Mouse (Mus musculus): Measurements from ENCODE around the gene Tsc2. TPM values are rescaled to one million over a fixed set of nuclear protein-coding genes. Genes with fewer than 3 reads are reported as not detected.
A peak's percentile ranks its signal among the peaks of the same experiment; 100 is the strongest.

Tsc2 gene
- polyA plus RNA-seq, 1 experiment: 163 TPM

DNA sequence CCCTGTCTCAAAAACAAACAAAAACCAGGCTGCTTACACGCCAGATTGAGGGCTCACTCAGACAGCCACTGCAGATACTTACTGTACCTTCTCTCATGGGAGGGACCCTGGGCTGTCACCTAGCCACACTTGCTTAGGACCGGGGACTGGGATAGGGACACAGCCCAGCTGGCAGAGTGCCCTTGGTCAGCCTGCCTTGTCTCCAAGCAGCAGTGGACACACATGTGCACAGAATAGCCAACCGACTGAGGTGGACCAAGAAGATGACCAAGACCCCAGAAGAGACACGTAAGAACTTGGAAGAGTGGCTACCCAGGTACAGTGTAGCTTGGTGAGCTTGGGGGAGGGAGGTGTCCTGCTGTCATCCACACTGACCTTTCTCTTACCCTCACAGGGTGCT lies 5.8 kb upstream of the Tsc2 start:
- WGBS: 93% methylated on average over 4 of the region's 4 CpGs
- TF ChIP-seq CTCF (IDR thresholded peaks at IDR 0.05; ENCODE audit: borderline replicate concordance, control insufficient read depth, extremely low read depth, insufficient read depth, low read length, poor library complexity) (no peak), POLR2A (IDR thresholded peaks at IDR 0.05; ENCODE audit: control insufficient read depth, extremely low read depth, insufficient read depth, low read length, poor library complexity) (no peak)
- Histone ChIP-seq H3K27ac (ENCODE audit: control insufficient read depth, insufficient read depth, low read length) (no peak overlapping the region), H3K4me1 (replicated peaks; ENCODE audit: control insufficient read depth, insufficient read depth, low read length) (peaks cover 2% of the 10 kb centered on the region; the same call in 1 of the 2 replicates), H3K27me3 (ENCODE audit: control insufficient read depth, insufficient read depth, low read length) (no peaks in the 10 kb centered on the region), H3K36me3 (ENCODE audit: control insufficient read depth, insufficient read depth, low read length) (no peaks in the 10 kb centered on the region), H3K4me3 (ENCODE audit: control insufficient read depth, insufficient read depth, low read length) (no peak overlapping the region)
- DNase-seq: no peak

DNA sequence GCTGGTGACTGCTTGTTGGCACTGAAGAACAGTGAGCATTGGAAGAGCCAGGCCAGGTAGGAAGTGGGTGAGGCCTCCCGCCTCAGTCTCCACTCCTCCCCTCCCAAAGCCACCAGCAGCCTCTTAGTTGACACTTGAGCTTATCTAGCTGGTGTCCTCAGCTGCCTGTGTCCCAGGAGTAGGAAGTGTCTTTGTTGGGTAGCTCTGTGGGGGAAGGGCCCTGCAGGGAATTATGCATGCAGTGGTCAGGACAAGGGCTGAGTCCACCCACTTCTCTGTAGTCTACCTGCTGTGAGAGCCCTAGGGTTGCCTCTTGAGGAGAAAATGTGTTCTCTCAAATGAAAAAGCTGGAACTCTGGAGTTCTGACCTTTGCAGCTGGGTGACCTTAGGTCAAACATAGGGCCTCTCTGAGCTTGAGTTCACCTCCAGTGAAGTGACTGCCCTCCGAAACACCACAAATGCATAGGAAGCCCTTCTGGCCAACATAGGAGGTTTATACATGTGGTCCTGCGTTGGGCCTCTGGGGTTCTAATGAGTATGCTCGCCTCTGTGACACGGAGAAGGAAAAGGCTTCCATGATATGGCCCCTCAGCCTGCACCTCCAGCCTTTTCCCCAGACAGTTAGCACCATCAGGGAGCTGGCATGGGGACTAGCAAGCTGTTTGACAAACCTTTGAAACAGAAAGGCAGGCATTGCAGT lies 4.5 kb upstream of the Tsc2 start:
- 89% methylated on average over 5 of the region's 5 CpGs for WGBS
- no peak overlapping the region for H3K27ac ChIP-seq (ENCODE audit: control insufficient read depth, insufficient read depth, low read length)
- peaks cover 9% of the 10 kb centered on the region for H3K4me1 ChIP-seq (replicated peaks; ENCODE audit: control insufficient read depth, insufficient read depth, low read length)
- H3K36me3 ChIP-seq (ENCODE audit: control insufficient read depth, insufficient read depth, low read length): no peaks in the 10 kb centered on the region
- no peak for DNase-seq
- H3K4me3 ChIP-seq (ENCODE audit: control insufficient read depth, insufficient read depth, low read length): no peak overlapping the region
- no peaks in the 10 kb centered on the region for H3K27me3 ChIP-seq (ENCODE audit: control insufficient read depth, insufficient read depth, low read length)
- TF ChIP-seq CTCF (IDR thresholded peaks at IDR 0.05; ENCODE audit: borderline replicate concordance, control insufficient read depth, extremely low read depth, insufficient read depth, low read length, poor library complexity) (no peak), POLR2A (IDR thresholded peaks at IDR 0.05; ENCODE audit: control insufficient read depth, extremely low read depth, insufficient read depth, low read length, poor library complexity) (no peak)

DNA sequence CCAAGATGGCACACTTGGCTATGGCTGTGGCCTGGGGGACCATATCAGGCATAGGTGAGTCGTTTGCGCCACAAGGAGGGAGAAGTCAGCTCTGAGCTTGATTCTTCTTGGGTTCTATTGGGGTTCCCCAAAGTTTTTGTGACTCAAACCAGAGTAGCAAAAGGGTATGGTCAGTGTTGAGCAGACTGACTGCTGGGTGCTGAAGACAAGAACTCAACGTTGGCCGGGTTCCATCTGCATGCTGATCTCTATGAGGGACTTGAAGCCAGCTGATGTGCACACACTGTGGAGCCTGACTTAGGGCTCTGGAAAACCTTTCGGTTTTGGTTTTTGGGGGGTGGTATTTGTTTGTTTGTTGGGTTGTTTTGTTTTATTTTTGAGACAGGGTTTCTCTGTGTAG lies 3.3 kb upstream of the Tsc2 start:
- H3K36me3 ChIP-seq (ENCODE audit: control insufficient read depth, insufficient read depth, low read length): no peaks in the 10 kb centered on the region
- H3K4me1 ChIP-seq (replicated peaks; ENCODE audit: control insufficient read depth, insufficient read depth, low read length): peaks cover 12% of the 10 kb centered on the region
- TF ChIP-seq POLR2A (IDR thresholded peaks at IDR 0.05; ENCODE audit: control insufficient read depth, extremely low read depth, insufficient read depth, low read length, poor library complexity) (no peak), CTCF (IDR thresholded peaks at IDR 0.05; ENCODE audit: borderline replicate concordance, control insufficient read depth, extremely low read depth, insufficient read depth, low read length, poor library complexity) (no peak)
- 97% methylated on average over 5 of the region's 5 CpGs for WGBS
- H3K27ac ChIP-seq (ENCODE audit: control insufficient read depth, insufficient read depth, low read length): no peak overlapping the region
- no peak for DNase-seq
- H3K4me3 ChIP-seq (ENCODE audit: control insufficient read depth, insufficient read depth, low read length): no peak overlapping the region
- H3K27me3 ChIP-seq (ENCODE audit: control insufficient read depth, insufficient read depth, low read length): no peaks in the 10 kb centered on the region

DNA sequence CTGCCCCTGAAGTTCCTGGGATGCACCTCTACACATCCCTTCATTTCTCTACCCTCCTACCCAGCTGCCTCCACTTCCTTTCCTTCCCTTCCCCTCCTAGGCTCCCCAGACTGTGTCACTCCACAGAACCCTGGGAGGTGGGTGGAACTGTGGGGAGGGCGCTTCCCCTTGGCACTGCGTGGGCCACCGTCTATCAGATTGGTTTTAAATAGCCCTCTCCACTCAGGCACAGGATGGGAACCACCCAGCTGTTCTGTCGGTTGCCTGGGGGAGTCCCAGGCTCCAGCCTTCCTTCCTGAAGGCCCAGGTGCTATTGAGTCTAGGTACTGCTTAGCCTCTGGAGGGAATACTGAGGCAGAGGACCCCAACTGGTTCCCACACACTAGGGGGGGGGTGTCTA lies 2.6 kb upstream of the Tsc2 start:
- no peak overlapping the region for H3K27ac ChIP-seq (ENCODE audit: control insufficient read depth, insufficient read depth, low read length)
- WGBS: 70% methylated on average over 4 of the region's 4 CpGs
- H3K4me3 ChIP-seq (ENCODE audit: control insufficient read depth, insufficient read depth, low read length): no peak overlapping the region
- no peak for DNase-seq
- peaks cover 12% of the 10 kb centered on the region for H3K4me1 ChIP-seq (replicated peaks; ENCODE audit: control insufficient read depth, insufficient read depth, low read length)
- H3K36me3 ChIP-seq (ENCODE audit: control insufficient read depth, insufficient read depth, low read length): no peaks in the 10 kb centered on the region
- H3K27me3 ChIP-seq (ENCODE audit: control insufficient read depth, insufficient read depth, low read length): no peaks in the 10 kb centered on the region
- no peak for TF ChIP-seq CTCF (IDR thresholded peaks at IDR 0.05; ENCODE audit: borderline replicate concordance, control insufficient read depth, extremely low read depth, insufficient read depth, low read length, poor library complexity)
- TF ChIP-seq POLR2A (IDR thresholded peaks at IDR 0.05; ENCODE audit: control insufficient read depth, extremely low read depth, insufficient read depth, low read length, poor library complexity): no peak

DNA sequence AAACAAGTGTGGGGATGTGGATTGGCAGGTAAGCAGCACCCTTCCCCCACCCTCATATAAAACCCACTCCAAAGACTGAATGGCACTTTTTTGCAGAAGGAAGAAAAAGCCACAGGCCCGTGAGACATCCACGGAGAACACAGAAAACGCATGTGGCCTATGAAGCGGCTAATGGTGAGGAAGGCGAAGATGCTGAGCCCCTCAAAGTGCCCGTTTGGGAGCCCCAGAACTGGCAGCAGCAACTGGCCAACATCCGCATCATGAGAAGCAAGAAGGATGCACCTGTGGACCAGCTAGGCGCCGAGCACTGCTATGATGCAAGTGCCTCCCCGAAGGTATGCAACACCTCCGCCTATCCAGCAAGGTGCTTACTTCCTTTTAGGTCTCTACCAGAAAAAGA lies 1.4 kb upstream of the Tsc2 start:
- WGBS: 93% methylated on average over 11 of the region's 11 CpGs
- TF ChIP-seq POLR2A (IDR thresholded peaks at IDR 0.05; ENCODE audit: control insufficient read depth, extremely low read depth, insufficient read depth, low read length, poor library complexity) (no peak), CTCF (IDR thresholded peaks at IDR 0.05; ENCODE audit: borderline replicate concordance, control insufficient read depth, extremely low read depth, insufficient read depth, low read length, poor library complexity) (no peak)
- no peak overlapping the region for H3K27ac ChIP-seq (ENCODE audit: control insufficient read depth, insufficient read depth, low read length)
- no peaks in the 10 kb centered on the region for H3K27me3 ChIP-seq (ENCODE audit: control insufficient read depth, insufficient read depth, low read length)
- H3K4me1 ChIP-seq (replicated peaks; ENCODE audit: control insufficient read depth, insufficient read depth, low read length): peaks cover 12% of the 10 kb centered on the region
- no peak for DNase-seq
- no peak overlapping the region for H3K4me3 ChIP-seq (ENCODE audit: control insufficient read depth, insufficient read depth, low read length)
- H3K36me3 ChIP-seq (ENCODE audit: control insufficient read depth, insufficient read depth, low read length): no peaks in the 10 kb centered on the region

DNA sequence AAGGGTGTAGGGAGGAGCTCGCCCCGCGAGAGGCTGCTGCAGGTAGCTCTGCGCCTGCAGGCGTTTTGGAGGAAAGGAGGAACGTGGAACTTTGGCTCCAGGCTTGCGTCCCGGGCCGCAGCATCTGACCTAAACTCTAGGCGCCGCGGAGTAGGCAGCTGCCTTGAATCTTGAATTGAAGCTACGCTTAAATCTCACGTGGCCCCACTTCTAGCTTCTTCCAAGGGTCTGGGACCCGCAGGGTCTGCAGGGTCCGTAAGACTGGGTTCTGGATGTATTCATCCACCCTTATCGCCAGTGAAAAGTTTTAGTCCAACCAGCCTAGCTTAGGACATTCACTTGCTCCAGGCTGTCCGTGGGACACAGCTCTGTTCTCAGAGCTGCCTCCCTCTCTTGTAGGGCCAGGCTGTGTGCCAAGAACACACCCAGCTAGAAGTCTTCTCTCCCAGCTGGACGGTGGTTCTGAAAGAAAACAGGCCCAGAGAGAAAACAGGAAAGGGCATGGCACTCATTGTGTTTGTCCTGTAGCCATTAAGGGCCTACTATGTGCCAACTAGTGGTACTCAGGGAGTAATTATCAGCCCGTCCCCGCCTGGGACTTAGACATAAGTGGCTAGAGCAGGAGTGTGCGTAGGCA lies 501 bp upstream of the Tsc2 start:
- Histone ChIP-seq H3K4me3 (ENCODE audit: control insufficient read depth, insufficient read depth, low read length) (peak overlapping the region; percentile 71), H3K27ac (ENCODE audit: control insufficient read depth, insufficient read depth, low read length) (peak overlapping the region; percentile 9; the same call in 1 of the 2 replicates), H3K4me1 (replicated peaks; ENCODE audit: control insufficient read depth, insufficient read depth, low read length) (peaks cover 12% of the 10 kb centered on the region), H3K36me3 (ENCODE audit: control insufficient read depth, insufficient read depth, low read length) (no peaks in the 10 kb centered on the region), H3K27me3 (ENCODE audit: control insufficient read depth, insufficient read depth, low read length) (no peaks in the 10 kb centered on the region)
- 17% methylated on average over 22 of the region's 22 CpGs for WGBS
- TF ChIP-seq POLR2A (IDR thresholded peaks at IDR 0.05; ENCODE audit: control insufficient read depth, extremely low read depth, insufficient read depth, low read length, poor library complexity): no peak
- TF ChIP-seq CTCF (IDR thresholded peaks at IDR 0.05; ENCODE audit: borderline replicate concordance, control insufficient read depth, extremely low read depth, insufficient read depth, low read length, poor library complexity): no peak
- no peak for DNase-seq
